Mouse (Mus musculus): ENCODE data around the gene Ddx54. TPM values are rescaled to one million over a fixed set of nuclear protein-coding genes. Genes with fewer than 3 reads are reported as not detected.

Gene Ddx54
- polyA plus RNA-seq, 1 experiment from 2014 or later = 58.3 TPM

- Histone ChIP-seq H3K4me3 (no peak overlapping the region), H3K4me2 (replicated peaks) (no peak overlapping the region), H3K4me1 (no peaks in the 10 kb centered on the region; the same call in 1 of the 2 replicates), H3K9ac (no peak overlapping the region), H3K9me3 (peaks cover 7% of the 10 kb centered on the region), H3K36me3 (no peaks in the 10 kb centered on the region), H3K27ac (no peak overlapping the region), H3K27me3 (replicated peaks) (peaks cover 7% of the 10 kb centered on the region)
- 31% methylated on average over 5 of the region's 5 CpGs for WGBS
- no peak for ATAC-seq (ENCODE audit: low FRiP score, low read depth)
These were observed 22.3 kb downstream of the Ddx54 start for GRCm38 (mm10) chr5:120634860-120635259.

GRCm38 (mm10) chr5:120635633-120636032 is 23.1 kb downstream of the Ddx54 start:
- Histone ChIP-seq H3K9ac (no peak overlapping the region), H3K4me2 (replicated peaks) (no peak overlapping the region), H3K27me3 (replicated peaks) (no peaks in the 10 kb centered on the region; the same call in 1 of the 2 replicates), H3K27ac (no peak overlapping the region), H3K36me3 (no peaks in the 10 kb centered on the region), H3K4me3 (no peak overlapping the region), H3K4me1 (no peaks in the 10 kb centered on the region; the same call in 1 of the 2 replicates), H3K9me3 (peaks cover 7% of the 10 kb centered on the region)
- WGBS = 85% methylated on average over 5 of the region's 5 CpGs
- ATAC-seq (ENCODE audit: low FRiP score, low read depth) = no peak

- H3K9ac ChIP-seq = no peak overlapping the region
- WGBS = 93% methylated on average over 7 of the region's 7 CpGs
- no peak for ATAC-seq (ENCODE audit: low FRiP score, low read depth)
These were observed 27.6 kb downstream of the Ddx54 start for GRCm38 (mm10) chr5:120640094-120640493.

DNA sequence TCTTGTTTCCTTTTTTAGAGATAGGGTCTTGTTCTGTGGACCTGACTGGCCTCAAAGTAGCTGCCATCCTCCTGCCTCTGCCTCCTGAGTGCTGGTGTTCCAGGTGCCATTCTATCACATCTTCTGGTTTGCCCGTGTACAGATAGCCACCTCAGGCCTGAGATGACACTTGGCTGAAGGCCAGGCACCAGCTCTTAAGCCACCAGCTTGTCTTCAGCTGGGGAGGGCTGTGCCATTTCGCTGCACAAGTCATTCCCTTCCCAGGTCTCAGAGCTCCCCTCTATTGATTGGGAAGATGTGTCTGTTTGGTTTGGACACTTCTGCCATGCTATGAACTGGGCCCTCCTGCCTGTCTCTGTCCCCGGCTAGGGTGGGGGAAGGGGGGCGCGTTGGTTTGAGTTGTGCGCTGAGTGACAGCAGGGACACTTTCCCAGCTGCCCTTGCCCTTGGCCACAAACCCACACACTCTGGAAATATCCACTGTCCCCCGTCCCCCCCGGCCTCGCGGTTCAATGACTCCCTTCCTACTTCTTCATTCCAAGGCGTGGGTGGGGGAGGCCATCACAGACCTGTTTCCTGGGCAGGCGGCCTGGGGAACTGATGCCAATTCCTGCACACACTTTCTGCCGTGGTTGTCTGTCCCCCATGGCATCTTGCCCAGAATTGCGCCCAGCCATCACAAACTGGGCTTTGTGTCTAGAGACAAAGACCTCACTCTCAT is 31.0 kb downstream of the Ddx54 start:
- ATAC-seq (ENCODE audit: low FRiP score, low read depth) = no peak
- 79% methylated on average over 14 of the region's 14 CpGs for WGBS

More at GRCm38 (mm10) chr5:120640094-120640493, 27.6 kb downstream of the Ddx54 start:
- no peak overlapping the region for H3K4me3 ChIP-seq
- no peak overlapping the region for H3K4me2 ChIP-seq (replicated peaks)
- no peak overlapping the region for H3K27ac ChIP-seq
- H3K27me3 ChIP-seq (replicated peaks) = no peaks in the 10 kb centered on the region
- no peaks in the 10 kb centered on the region for H3K36me3 ChIP-seq
- no peaks in the 10 kb centered on the region for H3K9me3 ChIP-seq
- H3K4me1 ChIP-seq = no peaks in the 10 kb centered on the region

DNA sequence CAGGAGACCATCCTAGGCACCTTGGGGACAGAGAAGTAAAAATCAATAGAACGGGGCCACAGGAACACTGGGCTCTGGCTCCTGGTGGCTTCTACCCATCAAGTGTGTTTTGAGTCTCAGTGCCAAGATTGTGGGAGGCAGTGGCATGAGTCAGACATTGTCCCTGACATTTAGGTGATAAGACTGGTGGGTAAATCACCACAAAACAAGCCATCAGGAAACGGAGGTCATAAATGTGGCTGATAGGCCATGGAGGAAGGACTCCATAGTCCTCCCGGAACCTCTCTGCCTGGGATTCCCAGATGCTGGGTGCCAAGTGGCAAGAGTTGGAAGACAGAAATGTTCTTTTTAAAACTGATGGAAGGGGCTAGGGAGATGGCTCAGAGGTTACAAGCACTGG is 31.7 kb downstream of the Ddx54 start:
- Histone ChIP-seq H3K9me3 (no peaks in the 10 kb centered on the region), H3K9ac (no peak overlapping the region), H3K4me1 (peaks cover 8% of the 10 kb centered on the region; the same call in 1 of the 2 replicates), H3K4me3 (no peak overlapping the region), H3K36me3 (no peaks in the 10 kb centered on the region), H3K27ac (no peak overlapping the region), H3K27me3 (replicated peaks) (peaks cover 32% of the 10 kb centered on the region), H3K4me2 (replicated peaks) (no peak overlapping the region)
- ATAC-seq (ENCODE audit: low FRiP score, low read depth) = no peak
- WGBS = 76% methylated on average over 3 of the region's 3 CpGs

More for the DNA sequence above, 31.0 kb downstream of the Ddx54 start:
- Histone ChIP-seq H3K9ac (no peak overlapping the region), H3K27ac (no peak overlapping the region), H3K4me1 (peaks cover under 1% of the 10 kb centered on the region; the same call in 1 of the 2 replicates), H3K36me3 (no peaks in the 10 kb centered on the region), H3K4me2 (replicated peaks) (no peak overlapping the region), H3K27me3 (replicated peaks) (peaks cover 25% of the 10 kb centered on the region), H3K9me3 (no peaks in the 10 kb centered on the region), H3K4me3 (no peak overlapping the region)

DNA sequence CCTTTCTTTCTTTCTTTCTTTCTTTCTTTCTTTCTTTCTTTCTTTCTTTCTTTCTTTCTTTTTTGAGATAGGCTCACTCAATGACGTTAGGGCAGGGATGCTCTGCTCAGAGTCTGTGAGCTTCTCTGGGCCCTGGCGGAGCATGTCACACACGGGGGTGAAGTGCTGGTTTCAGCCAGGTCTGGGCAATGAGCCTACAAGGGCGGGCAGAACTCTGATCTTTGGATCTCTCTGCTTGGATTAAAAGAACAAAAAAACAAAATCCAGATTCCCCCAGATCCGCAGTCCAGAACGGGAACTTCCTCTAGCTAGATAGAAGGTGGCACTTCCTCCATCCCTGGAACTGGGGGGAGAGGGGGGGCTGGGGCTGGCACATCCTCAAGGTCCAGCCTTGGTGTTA is 33.3 kb downstream of the Ddx54 start:
- H3K27me3 ChIP-seq (replicated peaks) = peaks cover 47% of the 10 kb centered on the region
- no peaks in the 10 kb centered on the region for H3K36me3 ChIP-seq
- no peaks in the 10 kb centered on the region for H3K9me3 ChIP-seq
- H3K27ac ChIP-seq = no peak overlapping the region
- no peak overlapping the region for H3K9ac ChIP-seq
- H3K4me3 ChIP-seq = no peak overlapping the region
- H3K4me1 ChIP-seq = peaks cover 8% of the 10 kb centered on the region; the same call in 1 of the 2 replicates
- no peak for ATAC-seq (ENCODE audit: low FRiP score, low read depth)
- H3K4me2 ChIP-seq (replicated peaks) = no peak overlapping the region
- 69% methylated on average over 6 of the region's 6 CpGs for WGBS

- 71% methylated on average over 4 of the region's 4 CpGs for WGBS
- no peak overlapping the region for H3K9ac ChIP-seq
- H3K4me2 ChIP-seq (replicated peaks) = no peak overlapping the region
- H3K9me3 ChIP-seq = no peaks in the 10 kb centered on the region
- no peak overlapping the region for H3K4me3 ChIP-seq
- no peaks in the 10 kb centered on the region for H3K36me3 ChIP-seq
- H3K4me1 ChIP-seq = peaks cover 8% of the 10 kb centered on the region; the same call in 1 of the 2 replicates
- no peak overlapping the region for H3K27ac ChIP-seq
- H3K27me3 ChIP-seq (replicated peaks) = peaks cover 56% of the 10 kb centered on the region
- ATAC-seq (ENCODE audit: low FRiP score, low read depth) = no peak
These were observed 34.8 kb downstream of the Ddx54 start for GRCm38 (mm10) chr5:120647361-120647760.

- 39% methylated on average over 12 of the region's 12 CpGs for WGBS
- H3K4me3 ChIP-seq = no peak overlapping the region
These were observed 35.4 kb downstream of the Ddx54 start for GRCm38 (mm10) chr5:120647814-120648491.

DNA sequence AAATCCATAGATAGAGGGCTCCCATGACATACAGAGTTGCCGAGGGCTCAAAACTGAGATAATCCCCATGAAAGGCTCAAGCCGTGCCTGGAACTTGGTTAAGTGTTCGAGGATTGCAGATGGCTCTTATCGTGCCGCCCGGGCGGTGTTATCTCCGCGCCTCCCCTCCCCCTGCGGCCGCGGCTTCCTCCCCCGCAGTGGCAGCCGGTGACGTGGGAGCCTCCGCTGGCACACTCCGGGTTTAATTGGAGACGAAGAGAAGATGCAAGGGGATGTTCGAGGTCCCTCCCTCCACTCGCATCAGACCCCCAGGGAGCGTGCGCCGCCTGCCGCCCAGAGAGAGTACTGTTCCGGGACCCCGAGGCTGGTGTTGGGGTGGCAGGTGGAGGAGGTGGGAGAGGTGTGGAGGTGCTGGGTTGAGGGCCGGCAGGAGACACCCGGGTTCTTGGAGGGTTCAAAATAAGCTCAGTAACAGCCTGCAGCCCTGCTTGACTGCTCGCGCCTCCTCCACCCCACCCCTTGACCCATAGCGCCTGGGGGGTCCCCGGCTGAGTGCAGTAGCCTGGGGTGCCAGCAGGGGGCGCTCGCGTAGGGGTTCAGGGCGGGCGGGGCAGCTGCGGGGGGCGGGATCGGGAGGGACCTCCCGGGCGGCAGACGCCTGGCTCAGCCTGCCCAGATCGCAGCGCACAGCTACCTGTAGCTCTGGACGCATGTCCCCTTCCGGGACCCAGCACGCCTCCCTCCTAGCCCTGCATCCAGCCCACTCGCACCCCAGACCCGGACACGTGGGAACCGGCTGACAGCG is 36.2 kb downstream of the Ddx54 start, which contains the start of gene Rasal1:
TSS of gene Rasal1 (plus strand) at position 244 of the 805 bp plus-strand sequence.
- H3K4me3 ChIP-seq = 0 out of 2 replicates have a peak within 1 kb of the TSS, but pooled peaks have one; percentile 11
- H3K27me3 ChIP-seq (replicated peaks) = peaks cover 65% of the 10 kb centered on the region
- no peak within 1 kb of the TSS for H3K27ac ChIP-seq
- H3K4me2 ChIP-seq (replicated peaks) = peak within 1 kb of the TSS; percentile 48
- ATAC-seq (ENCODE audit: low FRiP score, low read depth) = peak; percentile 33
- peaks cover 8% of the 10 kb centered on the region; the same call in 1 of the 2 replicates for H3K4me1 ChIP-seq
- under 1% methylated on average over 53 of the region's 53 CpGs for WGBS
- no peaks in the 10 kb centered on the region for H3K36me3 ChIP-seq
- no peak within 1 kb of the TSS for H3K9ac ChIP-seq
- no peaks in the 10 kb centered on the region for H3K9me3 ChIP-seq

More at GRCm38 (mm10) chr5:120647814-120648491, 35.4 kb downstream of the Ddx54 start:
- Histone ChIP-seq H3K27ac (no peak overlapping the region), H3K9me3 (no peaks in the 10 kb centered on the region), H3K36me3 (no peaks in the 10 kb centered on the region), H3K4me1 (peaks cover 8% of the 10 kb centered on the region; the same call in 1 of the 2 replicates), H3K9ac (no peak overlapping the region), H3K27me3 (replicated peaks) (peaks cover 62% of the 10 kb centered on the region), H3K4me2 (replicated peaks) (no peak overlapping the region; the same call in 1 of the 2 replicates)
- no peak for ATAC-seq (ENCODE audit: low FRiP score, low read depth)

DNA sequence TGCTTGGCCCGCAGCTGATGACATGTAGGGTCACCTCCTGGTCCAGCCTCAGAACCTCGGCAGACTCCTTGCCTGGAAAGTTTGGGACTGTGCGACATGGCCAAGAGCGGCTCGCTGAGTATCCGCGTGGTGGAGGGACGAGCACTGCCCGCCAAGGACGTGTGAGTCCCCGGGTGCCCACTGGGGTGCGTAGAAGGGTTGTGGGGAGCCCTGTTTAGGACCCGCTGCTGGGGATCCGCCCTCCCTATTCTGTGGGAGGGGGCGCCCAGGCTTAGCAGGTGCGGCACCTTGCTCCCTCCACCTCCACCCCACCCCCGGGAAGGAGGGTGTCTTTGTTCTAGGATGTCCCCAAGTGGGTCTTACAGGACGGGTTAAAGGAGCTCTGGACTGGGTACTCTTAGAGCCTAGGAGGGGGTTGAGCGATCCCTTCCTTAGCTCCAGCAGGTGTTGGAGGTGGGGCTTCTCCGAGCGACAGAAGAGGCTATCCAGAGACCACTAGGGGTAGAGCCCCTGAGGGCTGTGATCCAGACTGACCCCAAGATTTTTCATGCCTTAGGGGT is 36.9 kb downstream of the Ddx54 start:
- Histone ChIP-seq H3K36me3 (no peaks in the 10 kb centered on the region), H3K9ac (no peak overlapping the region), H3K9me3 (no peaks in the 10 kb centered on the region), H3K27me3 (replicated peaks) (peaks cover 65% of the 10 kb centered on the region), H3K4me1 (peaks cover 8% of the 10 kb centered on the region; the same call in 1 of the 2 replicates), H3K4me2 (replicated peaks) (peak overlapping the region; percentile 48), H3K27ac (no peak overlapping the region), H3K4me3 (no peak overlapping the region)
- ATAC-seq (ENCODE audit: low FRiP score, low read depth) = peak; percentile 29; the same call in 1 of the 2 replicates
- WGBS = 4% methylated on average over 21 of the region's 21 CpGs

GRCm38 (mm10) chr5:120649938-120650337 is 37.4 kb downstream of the Ddx54 start:
- peaks cover 8% of the 10 kb centered on the region; the same call in 1 of the 2 replicates for H3K4me1 ChIP-seq
- H3K27me3 ChIP-seq (replicated peaks) = peaks cover 65% of the 10 kb centered on the region
- H3K36me3 ChIP-seq = no peaks in the 10 kb centered on the region
- H3K4me2 ChIP-seq (replicated peaks) = no peak overlapping the region
- no peak overlapping the region for H3K4me3 ChIP-seq
- H3K27ac ChIP-seq = no peak overlapping the region
- 24% methylated on average over 13 of the region's 13 CpGs for WGBS
- no peak for ATAC-seq (ENCODE audit: low FRiP score, low read depth)
- no peak overlapping the region for H3K9ac ChIP-seq
- H3K9me3 ChIP-seq = no peaks in the 10 kb centered on the region

All from neural tube, embryonic 12.5 days (tissue).